Mouse (Mus musculus) erythroblast, embryonic 14.5 days (primary cell): ENCODE data around the gene Tmsb15l.
"Not testable (repeated sequence)": the region's sequence is repeated elsewhere in the genome, so short reads cannot be mapped to it uniquely, and the experiment has no call there.

Experiments used
- GATA1 ChIP-seq: IDR thresholded peaks from 2 replicates; pipeline ENCODE4 v1.6.1; 2012; ENCODE audit warnings: low read length, inconsistent platforms, mixed read lengths
- TAL1 ChIP-seq: IDR thresholded peaks from 3 replicates; pipeline ENCODE4 v1.6.1; 2012; ENCODE audit warnings: low read length, inconsistent platforms, mixed read lengths

DNA sequence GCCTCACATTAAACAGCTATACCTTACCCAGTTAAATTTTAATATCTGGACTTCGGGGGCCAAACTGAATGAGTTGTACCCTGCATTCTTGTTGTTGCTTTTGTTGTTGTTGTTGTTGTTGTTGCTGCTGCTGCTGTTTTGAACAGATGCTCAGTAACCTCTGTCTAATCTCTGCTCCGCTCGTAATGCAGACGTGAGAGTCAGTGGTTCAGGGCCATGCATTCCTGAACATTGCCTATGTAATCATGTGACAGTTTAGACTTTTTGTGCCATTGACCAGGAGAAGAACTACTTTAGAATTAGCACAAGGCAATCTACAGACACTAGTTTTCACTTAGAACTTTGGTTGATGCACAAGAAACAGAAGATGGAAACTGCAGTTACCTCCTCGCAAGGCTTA is 18.4 kb downstream of the Tmsb15l start:
- TF ChIP-seq GATA1, TAL1: not testable (repeated sequence)
